Mouse (Mus musculus) neutrophil, adult 59 days (primary cell): Measurements from ENCODE around the gene Zfyve9. TPM values are rescaled to one million over a fixed set of nuclear protein-coding genes. Genes with fewer than 3 reads are reported as not detected.

Source experiments
- total RNA-seq, 2 experiments: library from RNA; stranded (reverse); gene quantifications; 1 replicate in 1 of 2; 2 replicates in 1 of 2; pipeline ENCODE4 v1.2.4; 2023

Gene Zfyve9
- 10 to 100 TPM in 1 of 2 experiments, 1 to 10 TPM in 1; 6.3 to 11.6 TPM for total RNA-seq

GRCm38 (mm10) chr4:108780057-108780863 lies at the start of gene Zfyve9:
Gene Zfyve9 (minus strand): TSS chr4:108780798.

DNA sequence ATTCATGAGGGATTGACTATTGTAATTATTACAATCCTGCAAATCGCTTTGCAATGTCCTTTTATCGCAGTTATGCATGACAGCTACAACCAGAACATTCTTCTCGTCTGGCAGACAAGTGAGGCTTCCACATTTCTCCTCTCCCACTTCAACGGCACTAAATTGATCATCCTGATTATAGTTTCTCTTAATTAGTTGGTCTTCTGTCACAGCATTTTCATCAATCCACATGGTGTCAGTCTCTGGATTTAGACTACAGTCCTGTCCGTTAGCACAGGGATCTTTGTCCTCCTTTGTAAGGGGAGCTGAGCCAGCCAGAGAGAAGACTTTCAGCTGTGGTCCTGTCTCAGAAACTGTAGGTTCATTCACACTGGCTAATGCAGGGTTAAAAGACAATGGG lies 61.2 kb downstream of the Zfyve9 start, which contains the start of gene 3110021N24Rik:
Gene 3110021N24Rik (plus strand): TSS at position 301 of the 400 bp plus-strand sequence.

DNA sequence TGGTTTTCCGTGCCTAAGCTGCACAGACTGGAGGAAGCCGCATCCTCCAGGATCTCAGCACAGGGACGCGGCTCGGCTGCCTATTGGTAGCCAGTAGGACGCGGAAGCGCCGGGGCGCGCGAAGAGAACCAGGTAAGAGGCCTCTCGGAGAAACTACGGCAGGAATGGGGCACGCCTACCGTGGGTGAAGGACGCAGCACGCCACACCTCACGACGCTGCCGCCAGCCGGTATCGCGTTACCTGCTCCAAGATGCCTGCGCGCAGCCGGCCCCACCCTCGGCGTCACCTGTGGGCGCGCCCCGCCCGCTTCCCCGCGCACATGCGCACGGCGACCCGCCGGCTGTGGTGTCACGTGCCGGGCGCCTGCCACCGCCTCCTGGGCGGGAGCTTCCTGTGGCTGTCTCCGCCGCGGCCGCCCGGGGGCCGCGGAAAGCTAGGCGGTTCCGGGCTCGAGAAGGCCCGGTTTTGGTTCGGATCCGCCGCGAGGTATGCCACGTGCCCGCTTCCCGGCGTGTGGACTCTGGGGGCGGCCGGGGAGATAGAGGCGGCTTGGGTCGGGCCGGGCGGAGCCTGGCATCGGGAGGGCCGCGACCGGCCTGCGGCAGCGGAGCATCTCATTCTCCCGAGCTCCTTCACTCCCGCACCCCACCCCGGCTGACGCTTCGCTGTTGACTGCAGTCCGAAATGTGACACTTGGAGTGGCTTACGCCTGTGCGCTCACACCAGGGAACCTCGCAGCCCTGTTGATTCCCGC lies 160.8 kb downstream of the Zfyve9 start, which contains the start of gene Cc2d1b:
Gene Cc2d1b (plus strand): TSS at position 354 of the 755 bp plus-strand sequence.

Other genes starting within 250 kb of the Zfyve9 start
- 10 to 100 TPM; 25.8 to 27.7 TPM for gene Prpf38a, start 201.5 kb downstream of the Zfyve9 start, total RNA-seq
- 1 to 10 TPM; 6.5 TPM for gene Orc1, start 201.4 kb downstream of the Zfyve9 start, total RNA-seq
- gene Cc2d1b, start 160.9 kb downstream of the Zfyve9 start, total RNA-seq: 10 to 100 TPM; 37.6 to 41.2 TPM
- gene 3110021N24Rik, start 61.1 kb downstream of the Zfyve9 start, total RNA-seq: under 1 TPM in 1 of 2 experiments, not detected in 1; 0.20 TPM
- gene Btf3l4, start 52.8 kb upstream of the Zfyve9 start, total RNA-seq: 10 to 100 TPM; 32.1 to 37.3 TPM
- gene Txndc12, start 53.8 kb upstream of the Zfyve9 start, total RNA-seq: 10 to 100 TPM; 26.3 to 30.8 TPM
- gene Kti12, start 67.0 kb upstream of the Zfyve9 start, total RNA-seq: 10 to 100 TPM; 12.9 to 13.5 TPM
- not detected for gene A730015C16Rik, start 67.8 kb upstream of the Zfyve9 start, total RNA-seq
- gene Rab3b, start 98.3 kb upstream of the Zfyve9 start, total RNA-seq: not detected
- 100 to 1,000 TPM; 165 to 172 TPM for gene Nrd1, start 219.9 kb upstream of the Zfyve9 start, total RNA-seq